Mouse (Mus musculus): ENCODE measurements around the gene Tlx1.

- TF ChIP-seq CTCF (IDR thresholded peaks at IDR 0.05; ENCODE audit: control insufficient read depth, insufficient read depth, insufficient read length) (no peak), MYOD1 (IDR thresholded peaks at IDR 0.05; ENCODE audit: control insufficient read depth, insufficient read length, low read depth) (no peak), USF1 (IDR thresholded peaks at IDR 0.05; ENCODE audit: low read depth) (no peak)
Measured at GRCm38 (mm10) chr19:45162181-45162580, 11.7 kb downstream of the Tlx1 start.

Data from C2C12 (cell line).